Mouse (Mus musculus) adrenal gland, postnatal 36 days (tissue): ENCODE measurements at regions not wholly inside any gene's neighbourhood (a gene's known extent, or its start where the extent isn't known, plus 50 kb on each side); places are given as distances from the start of the nearest gene placed in this dataset.

Experiments
- DNase-seq, 2 experiments: peaks; one replicate each; pipeline ENCODE4 v3.0.0; 2021; ENCODE audit warnings: mixed read lengths in 1 of 2

DNA sequence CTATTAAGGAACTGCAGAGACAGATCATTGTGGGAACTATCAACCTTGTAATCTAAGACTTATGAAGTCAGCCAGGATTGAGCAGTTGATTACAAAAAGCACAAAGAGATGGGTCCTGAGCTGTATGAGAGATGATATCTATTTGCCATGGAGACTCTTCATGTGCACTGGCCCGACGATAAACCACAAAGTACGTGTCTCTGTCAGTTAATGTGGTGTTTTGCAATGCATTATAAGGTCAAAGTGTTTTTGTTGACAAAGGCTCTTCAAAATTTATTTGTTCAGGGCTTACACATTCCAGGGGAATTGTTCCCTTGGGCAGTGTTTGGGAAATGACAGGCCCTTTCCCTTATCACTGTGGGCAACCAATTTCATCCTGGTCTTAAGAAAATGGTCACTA, 65.7 kb upstream of the Thpo start:
- DNase-seq: no peak

DNA sequence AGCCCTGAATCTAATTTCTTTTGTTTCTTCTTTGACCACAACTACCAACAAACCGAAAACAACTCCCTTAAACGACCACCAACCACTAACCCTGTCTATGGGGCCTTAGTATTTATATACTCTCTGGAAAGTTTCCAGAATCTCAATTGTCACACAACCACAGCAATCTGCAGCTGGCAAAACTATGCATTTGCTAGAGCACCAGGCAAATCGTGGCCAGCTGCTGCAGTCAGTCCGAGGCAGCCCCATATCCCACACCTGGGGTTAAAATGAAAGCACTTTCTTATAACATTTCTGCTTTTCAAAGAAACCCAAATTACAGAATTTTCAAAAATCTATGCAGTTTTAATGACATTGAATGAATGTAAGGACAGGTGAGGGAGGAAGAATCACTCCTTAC, 63.8 kb upstream of the Thpo start:
- DNase-seq: no peak

DNA sequence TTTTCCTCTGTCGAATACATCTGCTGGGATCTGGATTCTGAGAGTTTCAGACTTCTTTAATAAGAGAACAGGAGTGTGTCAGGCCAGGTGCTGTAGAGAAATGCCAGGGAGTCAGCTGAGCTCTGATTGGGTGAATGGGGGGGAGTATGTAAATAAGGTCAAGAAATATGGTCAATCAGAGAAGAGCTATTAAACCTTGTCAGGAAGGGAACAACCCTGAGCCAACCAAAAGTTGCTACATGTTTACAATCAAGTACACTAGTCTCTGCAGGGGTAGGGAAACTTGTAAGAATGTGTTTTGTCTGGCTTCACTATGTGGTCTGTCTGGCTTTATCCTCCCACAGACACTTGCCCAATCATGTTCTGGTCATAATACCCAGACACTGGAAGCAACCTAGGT, 60.4 kb upstream of the Thpo start:
- DNase-seq: no peak
